Mouse (Mus musculus) adrenal gland, adult 8-10 months (tissue): ENCODE measurements at regions not wholly inside any gene's neighbourhood (a gene's known extent, or its start where the extent isn't known, plus 50 kb on each side); places are given as distances from the start of the nearest gene placed in this dataset.

Experiments used
- DNase-seq: peaks from one replicate; pipeline ENCODE4 v3.0.0; 2022

GRCm38 (mm10) chr10:17659575-17659974, 63.4 kb upstream of the Cited2 start:
- no peak for DNase-seq

- no peak for DNase-seq
These were observed 62.1 kb upstream of the Cited2 start for GRCm38 (mm10) chr10:17660836-17661452.

GRCm38 (mm10) chr10:17666089-17666488, 56.9 kb upstream of the Cited2 start:
- DNase-seq = no peak

GRCm38 (mm10) chr10:17669401-17669800, 53.6 kb upstream of the Cited2 start:
- DNase-seq = no peak
